Mouse (Mus musculus): ENCODE data around the gene Sf1.

Sf1 gene

GRCm38 (mm10) chr19:6420481-6421210, 57.2 kb downstream of the Sf1 start:
- in situ Hi-C loops (cut with MboI) = no loop called here

GRCm38 (mm10) chr19:6421211-6421590, 57.7 kb downstream of the Sf1 start:
- in situ Hi-C loops (cut with MboI) = no loop called here

- in situ Hi-C loops (cut with MboI) = no loop called here
These were observed 58.5 kb downstream of the Sf1 start for GRCm38 (mm10) chr19:6422014-6422413.

GRCm38 (mm10) chr19:6423241-6423640, 59.8 kb downstream of the Sf1 start:
- in situ Hi-C loops (cut with MboI) = no loop called here

DNA sequence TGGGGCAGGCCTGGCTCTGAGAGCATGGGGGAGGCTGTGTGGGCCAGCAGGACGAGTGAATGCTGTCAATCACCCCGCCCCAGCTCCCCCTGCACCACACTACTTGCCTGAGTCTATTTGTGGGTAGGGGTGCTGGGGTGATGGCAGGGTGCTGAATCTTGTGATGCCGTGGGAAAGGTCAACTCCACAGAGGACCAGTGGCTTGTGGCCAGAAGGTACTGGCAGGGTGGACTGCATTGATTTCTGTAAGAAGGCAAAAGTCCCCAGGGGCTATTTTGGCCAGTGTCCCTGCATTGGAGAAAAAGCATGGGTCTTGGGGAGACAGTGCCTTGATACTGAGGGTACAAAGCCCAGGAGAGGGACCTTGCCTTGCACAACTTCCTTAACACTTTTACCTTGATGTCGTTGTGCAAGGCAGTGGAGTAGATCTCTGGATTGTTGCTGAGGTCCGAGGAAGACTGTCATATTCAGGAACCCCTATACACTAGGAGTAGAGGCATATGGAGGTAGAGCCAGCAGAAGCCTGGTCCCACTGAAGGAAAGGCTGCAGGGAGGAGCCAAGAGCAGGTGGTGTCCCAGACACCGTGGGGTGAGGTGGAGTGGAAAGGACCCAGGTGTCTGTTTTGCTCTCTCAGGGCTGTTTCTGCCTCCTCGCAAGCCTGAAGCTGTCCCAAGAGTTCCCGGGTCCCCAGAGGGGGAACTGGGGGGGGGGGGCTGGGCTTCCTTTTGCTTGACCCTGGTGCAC, 60.8 kb downstream of the Sf1 start:
- in situ Hi-C loops (cut with MboI) = no loop called here

DNA sequence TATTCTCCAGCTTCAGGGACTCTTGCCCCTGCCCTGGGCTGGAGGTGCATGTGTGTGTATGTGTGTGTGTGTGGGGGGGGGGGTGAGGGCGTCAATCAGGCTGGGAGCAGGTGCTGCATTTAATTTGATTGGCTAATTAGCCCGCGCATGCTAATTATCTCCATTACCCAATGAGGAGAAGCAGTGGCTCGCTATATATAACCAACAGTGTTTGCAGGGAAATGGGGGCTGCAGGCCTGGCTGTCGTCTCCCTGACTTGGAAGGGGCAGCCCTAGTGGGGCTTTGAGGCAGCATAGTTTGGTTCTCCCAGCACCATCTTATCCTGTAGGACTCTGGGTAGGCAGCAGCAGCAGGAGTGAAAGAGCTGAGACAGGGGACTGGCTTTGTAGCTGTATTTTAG, 62.1 kb downstream of the Sf1 start:
- in situ Hi-C loops (cut with MboI) = no loop called here

DNA sequence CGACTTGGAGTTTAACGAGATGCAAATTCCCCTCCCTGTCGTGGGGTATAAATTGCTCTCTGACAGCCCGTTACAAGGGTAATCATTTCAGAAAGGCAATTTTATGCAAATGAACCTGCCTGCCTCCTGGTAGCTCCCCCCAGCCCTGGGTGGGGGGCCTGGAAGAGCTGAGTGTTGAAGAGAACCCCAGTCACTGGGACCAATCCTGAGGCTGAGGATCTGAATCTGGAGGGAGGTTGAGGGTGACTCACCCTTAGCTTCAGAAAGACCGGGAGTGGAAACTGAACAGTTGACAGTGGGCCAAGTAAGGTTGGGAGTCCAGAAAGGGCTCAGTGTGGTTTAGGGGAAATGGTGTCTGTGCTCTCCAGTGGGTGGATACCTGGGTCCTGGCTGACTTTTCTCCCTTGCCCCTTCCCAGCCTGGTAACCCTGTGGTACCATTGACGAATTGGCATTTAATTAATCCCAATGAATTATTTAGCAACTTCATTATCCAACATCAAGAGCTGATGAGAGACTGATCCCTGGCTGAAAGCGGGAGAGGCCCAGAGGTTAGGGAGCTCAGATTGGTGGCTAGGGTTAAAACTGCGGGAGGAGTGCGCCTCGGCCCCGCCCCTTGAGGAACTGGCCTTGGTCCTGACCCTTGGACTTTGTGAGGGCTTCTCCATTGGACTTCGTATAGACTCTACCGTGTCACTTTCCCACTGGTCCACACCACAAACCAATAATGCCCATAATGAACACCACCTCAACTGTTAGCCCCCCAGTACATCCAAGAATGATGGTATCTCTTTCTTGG, 63.4 kb downstream of the Sf1 start:
- in situ Hi-C loops (cut with MboI) = no loop called here
